In the genomic region with DNA sequence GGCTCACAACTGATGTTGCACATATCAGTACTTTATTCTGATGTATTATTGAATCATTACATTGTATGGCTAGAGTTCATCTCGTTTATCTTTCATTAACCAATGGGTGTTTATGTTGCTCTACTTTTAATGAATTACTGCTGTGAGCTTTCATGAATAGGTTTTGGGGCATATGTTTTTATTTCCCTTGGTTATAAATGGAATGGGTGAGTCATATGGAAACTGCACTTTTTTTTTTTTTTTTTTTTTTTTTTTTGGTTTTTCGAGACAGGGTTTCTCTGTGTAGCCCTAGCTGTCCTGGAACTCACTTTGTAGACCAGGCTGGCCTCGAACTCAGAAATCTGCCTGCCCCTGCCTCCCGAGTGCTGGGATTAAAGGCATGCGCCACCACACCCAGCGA, we compare ENCODE assay signal across 12 mouse cellular contexts. TPM values are rescaled to one million over a fixed set of nuclear protein-coding genes. Genes with fewer than 3 reads are reported as not detected.
"Had no signal": no experiment of that assay in that cellular context is flagged by ENCODE, and none has a peak within 500 bp of the region (broad histone marks: within the 10 kb centered on the region; RNA-seq: fewer than 3 reads in every experiment).

No protein-coding gene starts in this region.

RNA-seq across cellular contexts. Expression of a gene that starts 38.6 kb away (rescaled TPM):
- total RNA-seq: neutrophil, adult 5-6 weeks had no signal
- polyA plus RNA-seq: neural tube, embryonic 13.5 days; neural tube, embryonic 14.5 days; neural tube, embryonic 15.5 days; small intestine, adult 2 months; spleen, adult 2 months; stomach, embryonic 14.5 days; stomach, embryonic 15.5 days; stomach, embryonic 16.5 days; stomach, postnatal 0 days; thymus, adult 2 months; urinary bladder, adult 2 months had no signal

RNA-seq across cellular contexts. Expression of a gene that starts 52.4 kb away (rescaled TPM):
- polyA plus RNA-seq: small intestine, adult 2 months had no signal
